Mouse (Mus musculus) kidney, postnatal 14 days (tissue): ENCODE results near the gene Por.

ENCODE experiments used
- DNase-seq: peaks from one replicate; pipeline ENCODE4 v3.0.0; 2022; ENCODE audit warnings: mixed read lengths

Gene Por

GRCm38 (mm10) chr5:135669741-135670275 lies at the start of gene Por:
Por (plus strand) TSS chr5:135670033.
- DNase-seq, result no peak

- DNase-seq, result no peak
These were observed 49.3 kb upstream of the Por start for GRCm38 (mm10) chr5:135620526-135620925.

GRCm38 (mm10) chr5:135621725-135622124 lies 48.1 kb upstream of the Por start:
- no peak for DNase-seq

GRCm38 (mm10) chr5:135623006-135623563 lies 46.7 kb upstream of the Por start:
- DNase-seq, result no peak

- no peak for DNase-seq
These were observed 40.9 kb upstream of the Por start for GRCm38 (mm10) chr5:135628916-135629315.

GRCm38 (mm10) chr5:135629401-135629800 lies 40.4 kb upstream of the Por start:
- no peak for DNase-seq

- peak; percentile 70 for DNase-seq
These were observed 39.2 kb upstream of the Por start for GRCm38 (mm10) chr5:135630598-135630997.

GRCm38 (mm10) chr5:135632117-135632796 lies 37.6 kb upstream of the Por start, which contains the start of gene Rhbdd2:
Rhbdd2 (plus strand) TSS chr5:135632618.
- DNase-seq, result peak; percentile 98

- no peak for DNase-seq
These were observed 37.1 kb upstream of the Por start for GRCm38 (mm10) chr5:135632797-135633144.

GRCm38 (mm10) chr5:135639760-135640458 lies 29.9 kb upstream of the Por start:
- no peak for DNase-seq

- DNase-seq, result no peak
These were observed 29.4 kb upstream of the Por start for GRCm38 (mm10) chr5:135640459-135640789.

GRCm38 (mm10) chr5:135641028-135641427 lies 28.8 kb upstream of the Por start:
- DNase-seq, result no peak

GRCm38 (mm10) chr5:135642686-135643551 lies 26.9 kb upstream of the Por start:
- DNase-seq, result peak; percentile 87

- no peak for DNase-seq
These were observed 26.3 kb upstream of the Por start for GRCm38 (mm10) chr5:135643552-135643842.

- no peak for DNase-seq
These were observed 26.0 kb upstream of the Por start for GRCm38 (mm10) chr5:135643869-135644268.

- no peak for DNase-seq
These were observed 24.5 kb upstream of the Por start for GRCm38 (mm10) chr5:135645330-135645729.

GRCm38 (mm10) chr5:135646038-135646437 lies 23.8 kb upstream of the Por start:
- no peak for DNase-seq

- DNase-seq, result no peak
These were observed 21.1 kb upstream of the Por start for GRCm38 (mm10) chr5:135648461-135649308.

GRCm38 (mm10) chr5:135649309-135649633 lies 20.6 kb upstream of the Por start:
- no peak for DNase-seq

GRCm38 (mm10) chr5:135651536-135651935 lies 18.3 kb upstream of the Por start:
- DNase-seq, result no peak

GRCm38 (mm10) chr5:135653209-135653608 lies 16.6 kb upstream of the Por start:
- no peak for DNase-seq

GRCm38 (mm10) chr5:135656046-135656445 lies 13.8 kb upstream of the Por start:
- no peak for DNase-seq
